Mouse (Mus musculus) frontal cortex, postnatal 36 days (tissue): ENCODE measurements around the gene Gucy1b1.

ENCODE experiments used
- DNase-seq, 2 experiments: peaks; one replicate each; pipeline ENCODE4 v3.0.0; 2022; ENCODE audit warnings: low spot score in 2 of 2

Gucy1b1 gene

DNA sequence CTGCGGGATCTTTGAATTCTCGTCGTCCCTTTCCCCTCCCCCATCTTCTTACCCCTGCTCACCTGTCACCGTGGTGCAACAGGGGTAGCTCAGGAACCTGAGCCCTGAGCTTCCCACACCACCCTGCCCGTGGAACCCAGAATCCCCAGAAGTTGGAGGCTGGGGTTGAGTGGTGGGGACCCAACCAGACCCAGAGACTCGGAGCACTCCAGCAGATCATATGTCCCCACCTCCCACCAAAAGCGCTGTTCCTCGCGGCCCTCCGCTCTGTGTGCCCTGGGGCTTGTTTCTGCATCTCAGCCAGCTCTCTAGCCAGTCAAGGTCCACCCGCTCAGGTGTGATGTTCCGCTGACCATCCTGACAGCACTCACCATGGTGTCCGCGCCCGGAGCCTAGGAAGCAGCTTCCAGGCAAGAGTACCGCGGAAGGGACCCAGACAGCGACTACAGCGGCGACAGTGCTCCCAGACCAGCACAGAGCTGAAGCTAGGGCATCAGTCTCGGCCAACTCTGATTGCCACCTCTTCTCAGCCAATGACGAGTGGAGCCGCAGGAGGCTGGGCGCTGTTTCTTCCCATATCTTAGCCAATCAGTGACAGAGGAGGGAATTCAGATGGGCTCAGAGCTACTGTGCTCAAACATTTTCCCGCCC lies at the start of gene Gucy1b1:
TSS of gene Gucy1b1 (minus strand) at position 489 of the 651 bp plus-strand sequence.
- DNase-seq, result peak; percentile 88 to 89

DNA sequence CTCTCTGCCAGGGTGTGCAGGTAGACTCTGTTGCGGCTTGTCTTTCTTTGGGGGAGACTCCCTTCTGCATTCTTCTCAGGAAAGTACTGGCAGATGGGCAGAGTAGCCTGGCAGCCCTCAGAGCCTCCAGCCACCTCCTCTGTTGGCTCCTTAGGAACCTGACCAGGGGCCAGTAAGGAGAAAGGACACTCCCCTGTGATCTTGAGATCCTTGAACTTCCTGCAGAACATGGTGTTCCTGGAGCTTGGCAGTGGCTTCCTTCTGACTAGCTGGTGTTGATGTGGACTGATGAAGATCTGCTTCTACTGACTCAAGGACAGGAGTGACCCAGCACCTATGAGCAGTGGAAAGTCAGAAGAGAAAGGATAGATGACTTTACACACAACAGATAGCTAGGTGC lies 44.4 kb upstream of the Gucy1b1 start:
- no peak for DNase-seq

- no peak for DNase-seq
Measured at GRCm38 (mm10) chr3:82112439-82112838, 38.0 kb upstream of the Gucy1b1 start.

GRCm38 (mm10) chr3:82111986-82112385 lies 37.5 kb upstream of the Gucy1b1 start:
- no peak for DNase-seq

DNA sequence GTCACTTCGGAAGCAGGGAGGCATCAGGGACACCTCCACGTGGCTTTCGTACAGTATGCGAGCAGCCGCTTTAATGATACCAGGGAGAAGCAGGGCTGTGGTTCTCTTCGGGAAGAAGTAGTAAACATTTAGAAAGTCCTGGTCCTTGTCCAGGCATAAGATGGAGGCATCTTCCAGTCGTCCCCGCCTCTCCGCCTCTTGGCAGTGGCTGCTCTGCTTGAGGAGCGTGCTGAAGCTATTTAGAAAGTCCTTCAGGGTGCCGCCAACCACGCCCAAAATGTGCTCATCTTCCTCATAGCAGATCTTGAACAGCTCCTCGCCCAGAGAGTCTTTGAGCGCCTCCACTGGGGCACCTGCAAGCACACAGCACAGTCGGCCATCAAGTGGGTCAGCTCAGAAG lies 34.5 kb upstream of the Gucy1b1 start:
- no peak for DNase-seq

DNA sequence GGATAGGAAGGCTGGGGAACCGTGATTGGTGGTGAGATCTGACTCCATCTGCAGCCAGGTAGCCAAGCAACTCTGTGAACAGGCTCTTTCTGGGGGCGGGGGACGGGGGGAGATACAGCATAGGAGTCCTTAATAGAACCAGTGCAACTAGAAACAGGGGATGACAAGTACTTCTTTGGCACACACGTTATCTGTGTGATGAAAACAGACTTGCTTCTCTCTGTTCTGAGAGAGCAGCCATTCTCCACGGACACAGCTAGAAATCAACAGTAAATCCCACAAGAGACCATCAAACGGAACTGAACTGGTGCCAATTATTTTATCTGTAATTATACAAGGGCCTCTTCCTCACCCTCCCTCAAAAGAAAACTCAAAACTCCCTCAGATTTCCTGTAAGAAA lies 29.7 kb upstream of the Gucy1b1 start:
- DNase-seq, result no peak

GRCm38 (mm10) chr3:82099127-82099526 lies 24.6 kb upstream of the Gucy1b1 start:
- peak in 1 of 2 experiments; percentile 39 for DNase-seq

DNA sequence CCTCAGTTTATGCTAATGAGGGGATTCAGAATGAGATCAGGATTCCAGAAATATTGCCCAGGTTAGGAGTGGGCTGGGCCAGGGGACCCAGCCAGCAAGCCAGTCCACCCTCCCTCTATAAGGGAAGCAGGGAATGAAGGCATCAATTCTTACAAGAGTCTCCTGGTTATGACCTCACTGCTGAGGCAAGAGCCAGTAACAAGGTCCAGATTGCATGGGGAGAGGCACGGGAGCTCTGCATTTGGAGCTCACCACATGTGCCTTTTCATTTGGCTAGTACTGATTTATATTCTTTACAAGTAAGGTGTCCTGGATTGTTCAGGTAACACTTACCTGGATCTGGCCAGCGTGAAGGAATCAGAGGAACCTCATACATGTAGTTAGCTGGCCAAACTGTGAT lies 22.3 kb upstream of the Gucy1b1 start:
- no peak for DNase-seq

- DNase-seq, result peak; percentile 78
Measured at GRCm38 (mm10) chr3:82073741-82074181, 728 bp downstream of the Gucy1b1 start.

- no peak for DNase-seq
Measured at GRCm38 (mm10) chr3:82067830-82068229, 6.7 kb downstream of the Gucy1b1 start.

- no peak for DNase-seq
Measured at GRCm38 (mm10) chr3:82061402-82062180, 12.9 kb downstream of the Gucy1b1 start.

- DNase-seq, result no peak
Measured at GRCm38 (mm10) chr3:82057201-82057600, 17.3 kb downstream of the Gucy1b1 start.

- no peak for DNase-seq
Measured at GRCm38 (mm10) chr3:82054283-82054974, 20.1 kb downstream of the Gucy1b1 start.

GRCm38 (mm10) chr3:82052029-82052428 lies 22.5 kb downstream of the Gucy1b1 start:
- DNase-seq, result no peak

- DNase-seq, result no peak
Measured at GRCm38 (mm10) chr3:82051468-82051867, 23.0 kb downstream of the Gucy1b1 start.

DNA sequence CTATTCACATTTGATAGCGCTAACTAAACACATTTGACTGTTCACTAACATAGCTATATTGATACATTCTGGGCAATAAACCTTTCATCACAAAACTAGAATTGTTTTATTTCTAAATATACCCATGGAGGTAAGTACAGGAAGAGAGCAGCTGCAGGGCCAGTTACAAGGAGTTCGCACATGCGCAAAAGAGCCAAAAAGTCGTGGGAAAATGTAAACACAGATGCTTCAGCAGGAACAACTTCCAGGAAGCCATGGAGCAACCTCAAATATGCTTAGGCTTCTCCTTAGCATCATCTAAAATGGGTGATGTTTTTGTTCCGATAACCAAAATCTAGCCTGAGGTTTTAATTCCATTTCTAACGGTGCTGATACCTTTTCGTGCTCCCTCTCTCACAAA lies 25.8 kb downstream of the Gucy1b1 start:
- DNase-seq, result no peak

- DNase-seq, result no peak
Measured at GRCm38 (mm10) chr3:82048078-82048477, 26.4 kb downstream of the Gucy1b1 start.

GRCm38 (mm10) chr3:82047100-82047753 lies 27.3 kb downstream of the Gucy1b1 start:
- DNase-seq, result no peak

DNA sequence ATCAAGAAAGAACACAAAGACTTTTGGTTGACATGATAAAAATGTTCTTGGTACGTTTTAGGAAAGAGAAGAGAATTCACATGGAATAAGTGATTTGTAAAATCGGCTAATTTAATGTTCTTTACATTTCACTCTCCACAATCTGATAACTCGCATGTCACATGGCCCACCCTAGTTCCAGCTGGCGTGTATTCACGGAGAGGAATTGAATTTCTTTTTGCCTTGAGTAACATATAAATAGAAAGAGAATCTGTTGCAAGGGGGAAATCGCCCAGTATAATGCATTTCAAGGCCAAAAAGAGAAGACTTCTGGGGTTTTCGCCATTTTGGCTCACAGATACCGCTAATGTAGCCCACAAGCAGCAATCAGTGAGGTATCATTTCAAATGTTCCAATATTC lies 28.4 kb downstream of the Gucy1b1 start:
- DNase-seq, result no peak

DNA sequence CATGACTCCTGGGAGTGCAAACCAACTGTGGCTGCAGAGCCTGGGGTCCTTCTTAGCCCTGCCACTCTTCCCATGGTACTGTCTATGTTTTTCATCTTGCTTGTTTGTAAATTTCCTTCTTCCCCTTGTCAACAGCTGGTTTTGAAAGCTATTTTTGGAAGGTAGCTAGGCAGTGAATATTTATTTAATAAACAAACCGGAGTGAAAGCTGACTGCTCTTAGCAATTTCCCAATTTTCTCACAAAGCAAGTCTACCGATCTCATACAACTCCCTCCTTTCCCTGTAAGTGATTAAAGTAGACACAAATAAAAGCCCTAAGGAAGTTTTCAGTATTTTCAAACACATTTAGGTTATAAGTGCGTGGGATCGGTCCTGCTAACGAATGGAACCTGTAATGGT lies 29.6 kb downstream of the Gucy1b1 start:
- no peak for DNase-seq

- DNase-seq, result no peak
Measured at GRCm38 (mm10) chr3:82043676-82044075, 30.8 kb downstream of the Gucy1b1 start.
